Mouse (Mus musculus) cerebellum, adult 2 months (tissue): ENCODE results near the gene Skap2.

Experiments
- CTCF ChIP-seq: fragments of 200-500 bp; IDR thresholded peaks from 2 replicates; pipeline ENCODE4 v1.5.1; 2011; ENCODE audit warnings: low read depth, mild to moderate bottlenecking, control low read depth, low read length, moderate library complexity, borderline replicate concordance; ENCODE audit not compliant: insufficient read depth
- POLR2A ChIP-seq: fragments of 200-500 bp; IDR thresholded peaks from 2 replicates; pipeline ENCODE4 v1.6.1; 2011; ENCODE audit warnings: low read length, control low read depth, borderline replicate concordance; ENCODE audit not compliant: insufficient read depth

DNA sequence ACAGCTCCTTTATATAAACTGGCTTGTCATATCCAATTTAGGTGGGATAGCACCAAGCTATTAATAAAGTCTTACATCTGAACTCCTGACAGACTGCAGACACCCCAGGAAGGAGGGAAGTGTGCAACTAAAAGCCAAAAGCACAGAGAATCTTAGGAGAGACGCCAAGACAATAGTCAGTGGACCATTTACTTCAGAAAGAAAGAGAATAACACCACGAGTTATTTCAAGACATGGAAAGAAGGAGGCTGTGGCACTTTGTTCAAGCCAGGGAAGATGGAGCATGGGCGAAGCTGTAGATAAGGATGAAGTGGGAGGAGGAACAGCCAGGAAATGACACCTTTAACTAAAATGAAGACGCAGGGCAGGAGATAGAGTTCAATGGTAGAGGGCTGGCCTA is 78.4 kb downstream of the Skap2 start:
- no peak for TF ChIP-seq POLR2A
- TF ChIP-seq CTCF: no peak
